Comparison of ENCODE assay signal across 16 mouse cellular contexts in genomic region chr8:78813021-78813420, GRCm38 (mm10). TPM values are rescaled to one million over a fixed set of nuclear protein-coding genes. Genes with fewer than 3 reads are reported as not detected.
DNase-seq lines count a peak whose midpoint lies in the region; ATAC-seq and TF ChIP-seq lines count a peak whose summit lies in the region.
"Had no signal": no experiment of that assay in that cellular context is flagged by ENCODE, and none has a peak within 500 bp of the region (broad histone marks: within the 10 kb centered on the region; RNA-seq: fewer than 3 reads in every experiment).

No protein-coding gene starts in this region.

- no peak overlapping the region for H3ac ChIP-seq in C2C12 (ENCODE audit: control insufficient read depth, insufficient read length, low read depth)

- peak; percentile 69 for DNase-seq in embryonic facial prominence, embryonic 14.5 days (ENCODE audit: low spot score)
- no peak for DNase-seq in embryonic facial prominence, embryonic 10.5 days (ENCODE audit: low spot score)
- DNase-seq in kidney, adult 2 months, result peak; percentile 40
- DNase-seq in liver, postnatal 0 days, result no peak
- DNase-seq in B cell, adult 2 months, result no peak
- DNase-seq in frontal cortex, postnatal 36 days (ENCODE audit: low spot score in 2 of 2), result no peak
- DNase-seq in cerebellum, adult 9-10 months, result no peak
- DNase-seq: adrenal gland, postnatal 10 days; heart, postnatal 14 days; liver, embryonic 13.5 days; right cerebral cortex, postnatal 25 days; thymus, postnatal 4 days had no signal

- 72% methylated on average over 9 of the region's 9 CpGs for WGBS in embryonic facial prominence, embryonic 14.5 days
- 89% methylated on average over 9 of the region's 9 CpGs for WGBS in embryonic facial prominence, embryonic 10.5 days
- WGBS in kidney, adult 2 months, result 37% methylated on average over 9 of the region's 9 CpGs
- WGBS in liver, postnatal 0 days (ENCODE audit: insufficient replicate concordance), result 70% methylated on average over 9 of the region's 9 CpGs

- no peaks in the 10 kb centered on the region for H3K27me3 ChIP-seq in embryonic facial prominence, embryonic 14.5 days (replicated peaks; ENCODE audit: control insufficient read depth, insufficient read depth, low read length)
- H3K27me3 ChIP-seq in embryonic facial prominence, embryonic 10.5 days (replicated peaks; ENCODE audit: low read depth, poor library complexity, severe bottlenecking), result no peaks in the 10 kb centered on the region
- H3K27me3 ChIP-seq in C2C12 (ENCODE audit: control insufficient read depth, insufficient read depth, insufficient read length), result no peaks in the 10 kb centered on the region
- H3K27me3 ChIP-seq in kidney, adult 2 months (replicated peaks; ENCODE audit: control insufficient read depth, insufficient read depth, low read length), result no peaks in the 10 kb centered on the region
- no peaks in the 10 kb centered on the region for H3K27me3 ChIP-seq in liver, postnatal 0 days (ENCODE audit: insufficient read depth, low read length)
- H3K27me3 ChIP-seq: embryonic facial prominence, embryonic 15.5 days; liver, embryonic 13.5 days had no signal

- TF ChIP-seq POLR2A in kidney, adult 2 months (IDR thresholded peaks at IDR 0.05; ENCODE audit: low read depth, low read length), result no peak

- no peak overlapping the region for H3K4me3 ChIP-seq in embryonic facial prominence, embryonic 14.5 days (ENCODE audit: low read depth, low read length)
- no peak overlapping the region for H3K4me3 ChIP-seq in embryonic facial prominence, embryonic 10.5 days
- no peak overlapping the region for H3K4me3 ChIP-seq in C2C12 (ENCODE audit: insufficient read depth, poor library complexity, severe bottlenecking)
- H3K4me3 ChIP-seq in kidney, adult 2 months (ENCODE audit: insufficient read depth, low read depth, low read length), result no peak overlapping the region
- H3K4me3 ChIP-seq in liver, postnatal 0 days (ENCODE audit: low read depth, low read length), result peak overlapping the region; percentile 37; the same call in 1 of the 2 replicates
- H3K4me3 ChIP-seq: embryonic facial prominence, embryonic 15.5 days; liver, embryonic 13.5 days had no signal

- no peak overlapping the region for H3K9ac ChIP-seq in embryonic facial prominence, embryonic 14.5 days (ENCODE audit: low read depth, low read length)
- H3K9ac ChIP-seq in liver, postnatal 0 days (replicated peaks), result no peak overlapping the region; the same call in 1 of the 2 replicates
- H3K9ac ChIP-seq: embryonic facial prominence, embryonic 15.5 days; liver, embryonic 13.5 days had no signal

- H3K36me3 ChIP-seq in embryonic facial prominence, embryonic 14.5 days (ENCODE audit: control insufficient read depth, insufficient read depth, low read length), result peaks cover 66% of the 10 kb centered on the region
- peaks cover 87% of the 10 kb centered on the region for H3K36me3 ChIP-seq in embryonic facial prominence, embryonic 10.5 days (replicated peaks)
- H3K36me3 ChIP-seq in C2C12 (ENCODE audit: control insufficient read depth, insufficient read depth), result peaks cover 70% of the 10 kb centered on the region
- H3K36me3 ChIP-seq in kidney, adult 2 months (ENCODE audit: control insufficient read depth, insufficient read depth, low read length), result peaks cover 4% of the 10 kb centered on the region
- H3K36me3 ChIP-seq in liver, postnatal 0 days (replicated peaks; ENCODE audit: insufficient read depth, low read length), result peaks cover 27% of the 10 kb centered on the region

- H3K4me1 ChIP-seq in embryonic facial prominence, embryonic 14.5 days (ENCODE audit: control insufficient read depth, insufficient read depth, low read length), result no peaks in the 10 kb centered on the region
- no peaks in the 10 kb centered on the region; the same call in 1 of the 2 replicates for H3K4me1 ChIP-seq in embryonic facial prominence, embryonic 10.5 days
- H3K4me1 ChIP-seq in kidney, adult 2 months (ENCODE audit: control insufficient read depth, insufficient read depth, low read length), result no peaks in the 10 kb centered on the region; the same call in 1 of the 2 replicates
- H3K4me1 ChIP-seq in liver, postnatal 0 days (ENCODE audit: insufficient read depth), result peaks cover 2% of the 10 kb centered on the region; the same call in 1 of the 2 replicates
- H3K4me1 ChIP-seq: embryonic facial prominence, embryonic 15.5 days had no signal

- no peak for TF ChIP-seq EP300 in liver, postnatal 0 days (IDR thresholded peaks at IDR 0.05; ENCODE audit: low read depth)

- H3K79me3 ChIP-seq in C2C12 (ENCODE audit: low read depth), result peaks cover 24% of the 10 kb centered on the region

- no peak for TF ChIP-seq CTCF in C2C12 (IDR thresholded peaks at IDR 0.05; ENCODE audit: control insufficient read depth, insufficient read depth, insufficient read length)
- TF ChIP-seq CTCF in kidney, adult 2 months (conservative IDR thresholded peaks at IDR 0.05; ENCODE audit: insufficient read depth, insufficient read length, low read depth, low read length), result no peak
- TF ChIP-seq CTCF in liver, postnatal 0 days (IDR thresholded peaks at IDR 0.05; ENCODE audit: low read depth), result no peak

- H3K27ac ChIP-seq in embryonic facial prominence, embryonic 14.5 days (replicated peaks; ENCODE audit: low read depth, low read length), result 0 out of 2 replicates have a peak overlapping the region, but pooled peaks have one; percentile 21
- H3K27ac ChIP-seq in embryonic facial prominence, embryonic 10.5 days (replicated peaks), result no peak overlapping the region
- H3K27ac ChIP-seq in kidney, adult 2 months (ENCODE audit: insufficient read depth, low read depth, low read length), result peak overlapping the region; percentile 79
- peak overlapping the region; percentile 85 for H3K27ac ChIP-seq in liver, postnatal 0 days (ENCODE audit: low read depth)
- H3K27ac ChIP-seq: embryonic facial prominence, embryonic 15.5 days; liver, embryonic 13.5 days; macrophage had no signal

- no peak overlapping the region for H3K4me2 ChIP-seq in embryonic facial prominence, embryonic 14.5 days (ENCODE audit: low read depth, low read length)
- H3K4me2 ChIP-seq in liver, postnatal 0 days (ENCODE audit: low read depth, low read length), result peak overlapping the region; percentile 57
- H3K4me2 ChIP-seq: embryonic facial prominence, embryonic 15.5 days; liver, embryonic 13.5 days had no signal

- no peaks in the 10 kb centered on the region for H3K9me3 ChIP-seq in embryonic facial prominence, embryonic 14.5 days (ENCODE audit: control insufficient read depth, low read length)
- no peaks in the 10 kb centered on the region for H3K9me3 ChIP-seq in embryonic facial prominence, embryonic 10.5 days
- H3K9me3 ChIP-seq in liver, postnatal 0 days (ENCODE audit: low read length), result no peaks in the 10 kb centered on the region
- H3K9me3 ChIP-seq: embryonic facial prominence, embryonic 15.5 days; liver, embryonic 13.5 days had no signal

- peak; percentile 86 for ATAC-seq in embryonic facial prominence, embryonic 14.5 days (ENCODE audit: low read depth)
- ATAC-seq in liver, postnatal 0 days, result peak; percentile 79
- ATAC-seq: forebrain, embryonic 14.5 days had no signal

- H3K79me2 ChIP-seq in C2C12 (ENCODE audit: control insufficient read depth, insufficient read depth), result peaks cover 49% of the 10 kb centered on the region

TF ChIP-seq in C2C12, 6 proteins besides CTCF, POLR2A, EP300 and RAD21:
- TF ChIP-seq FOSL1 (IDR thresholded peaks at IDR 0.05; ENCODE audit: insufficient read depth, low read length, poor library complexity, severe bottlenecking), result no peak
- no peak for TF ChIP-seq MAX (IDR thresholded peaks at IDR 0.05)
- peak; percentile 12 for TF ChIP-seq MYOD1 (IDR thresholded peaks at IDR 0.05; ENCODE audit: control insufficient read depth, insufficient read length, low read depth)
- TF ChIP-seq USF1 (IDR thresholded peaks at IDR 0.05; ENCODE audit: low read depth), result no peak

RNA-seq across cellular contexts. Expression of gene Lsm6, which starts 7.9 kb away (rescaled TPM):
- 284 and 311 TPM in 2 replicates for polyA plus RNA-seq in embryonic facial prominence, embryonic 14.5 days (2014; fragmentation: Nextera tagmentation; extraction: Ambion mirVana)
- 291 and 299 TPM in 2 replicates for polyA plus RNA-seq in embryonic facial prominence, embryonic 10.5 days (2016; fragmentation: Nextera tagmentation; extraction: Ambion mirVana)
- 117 TPM for polyA plus RNA-seq in C2C12 (2012; fragmentation: generic; extraction: Trizol)
- 10.2 and 19.6 TPM in 2 replicates for polyA plus RNA-seq in kidney, adult 2 months (2012; rRNA removed)
- 95.8 and 97.3 TPM in 2 replicates for polyA plus RNA-seq in liver, postnatal 0 days (2015; fragmentation: Nextera tagmentation; extraction: Ambion mirVana)

Comparison
In these comparisons a context has a peak if more than half of its experiments do, and no peak if none do; other contexts are left out.
1. DNase-seq: peak in embryonic facial prominence, embryonic 14.5 days (single experiment) and kidney, adult 2 months (single experiment); none in embryonic facial prominence, embryonic 10.5 days (single experiment), liver, postnatal 0 days (single experiment), B cell, adult 2 months (0 of 2), frontal cortex, postnatal 36 days (0 of 2) and cerebellum, adult 9-10 months (single experiment).